Mouse (Mus musculus) yolk sac, embryonic 10.5 days (tissue): Measurements from ENCODE around the gene Olfml2b.

ENCODE experiments used
- DNase-seq: peaks from one replicate; pipeline ENCODE4 v3.0.0-alpha.2; 2017; ENCODE audit warnings: low spot score

The Olfml2b gene

GRCm38 (mm10) chr1:170644255-170645205 lies at the start of gene Olfml2b:
TSS of gene Olfml2b (plus strand) at chr1:170644532.
- DNase-seq: peak; percentile 76

- DNase-seq: no peak
Measured at GRCm38 (mm10) chr1:170594575-170594974, 49.8 kb upstream of the Olfml2b start.

- no peak for DNase-seq
Measured at GRCm38 (mm10) chr1:170605228-170606001, 38.9 kb upstream of the Olfml2b start.

GRCm38 (mm10) chr1:170607231-170607917 lies 37.0 kb upstream of the Olfml2b start:
- no peak for DNase-seq

- DNase-seq: no peak
Measured at GRCm38 (mm10) chr1:170608461-170609071, 35.8 kb upstream of the Olfml2b start.

- no peak for DNase-seq
Measured at GRCm38 (mm10) chr1:170609872-170610271, 34.5 kb upstream of the Olfml2b start.

GRCm38 (mm10) chr1:170610289-170610688 lies 34.0 kb upstream of the Olfml2b start:
- DNase-seq: no peak

- DNase-seq: no peak
Measured at GRCm38 (mm10) chr1:170610695-170611094, 33.6 kb upstream of the Olfml2b start.

GRCm38 (mm10) chr1:170611631-170612030 lies 32.7 kb upstream of the Olfml2b start:
- DNase-seq: no peak

- peak; percentile 38 for DNase-seq
Measured at GRCm38 (mm10) chr1:170612968-170613872, 31.1 kb upstream of the Olfml2b start.

- no peak for DNase-seq
Measured at GRCm38 (mm10) chr1:170619686-170620374, 24.5 kb upstream of the Olfml2b start.

GRCm38 (mm10) chr1:170622934-170623333 lies 21.4 kb upstream of the Olfml2b start:
- DNase-seq: peak; percentile 47

GRCm38 (mm10) chr1:170623432-170623831 lies 20.9 kb upstream of the Olfml2b start:
- DNase-seq: no peak

GRCm38 (mm10) chr1:170630489-170630888 lies 13.8 kb upstream of the Olfml2b start:
- no peak for DNase-seq

- no peak for DNase-seq
Measured at GRCm38 (mm10) chr1:170631571-170631970, 12.8 kb upstream of the Olfml2b start.

- DNase-seq: peak; percentile 65
Measured at GRCm38 (mm10) chr1:170632385-170632784, 11.9 kb upstream of the Olfml2b start.

GRCm38 (mm10) chr1:170632856-170633255 lies 11.5 kb upstream of the Olfml2b start:
- no peak for DNase-seq

- no peak for DNase-seq
Measured at GRCm38 (mm10) chr1:170638941-170639340, 5.4 kb upstream of the Olfml2b start.

- no peak for DNase-seq
Measured at GRCm38 (mm10) chr1:170645896-170646605, 1.7 kb downstream of the Olfml2b start.
